Mouse (Mus musculus) heart, adult 9 months (tissue): Measurements from ENCODE around the gene Vmn1r32.

ENCODE experiments used
- DNase-seq, 2 experiments: peaks; one replicate each; pipeline ENCODE4 v3.0.0; 2022; ENCODE audit warnings: low spot score in 2 of 2

Gene Vmn1r32

GRCm38 (mm10) chr6:66559996-66560395 is at the start of gene Vmn1r32:
TSS of gene Vmn1r32 (minus strand) at chr6:66560096.
- no peak for DNase-seq

- DNase-seq = no peak
Measured at GRCm38 (mm10) chr6:66595804-66596203, 35.9 kb upstream of the Vmn1r32 start.

DNA sequence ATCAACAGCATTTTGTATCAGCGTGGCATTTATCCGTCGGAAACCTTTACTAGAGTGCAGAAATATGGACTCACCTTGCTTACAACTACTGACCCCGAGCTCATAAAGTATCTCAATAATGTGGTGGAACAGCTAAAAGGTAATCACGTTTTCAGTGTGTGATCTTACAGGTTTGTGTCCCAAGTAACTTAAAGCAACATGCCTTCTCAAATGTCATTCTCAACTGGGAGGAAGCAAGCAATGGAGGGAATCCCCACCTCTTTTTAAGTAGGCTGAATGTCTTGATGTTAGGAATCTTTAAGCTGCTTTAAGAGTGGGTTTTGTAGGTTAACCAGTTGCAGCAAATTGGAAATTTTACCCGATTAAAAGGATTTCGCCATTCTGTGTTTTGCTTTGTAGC is 23.9 kb downstream of the Vmn1r32 start:
- DNase-seq = no peak

DNA sequence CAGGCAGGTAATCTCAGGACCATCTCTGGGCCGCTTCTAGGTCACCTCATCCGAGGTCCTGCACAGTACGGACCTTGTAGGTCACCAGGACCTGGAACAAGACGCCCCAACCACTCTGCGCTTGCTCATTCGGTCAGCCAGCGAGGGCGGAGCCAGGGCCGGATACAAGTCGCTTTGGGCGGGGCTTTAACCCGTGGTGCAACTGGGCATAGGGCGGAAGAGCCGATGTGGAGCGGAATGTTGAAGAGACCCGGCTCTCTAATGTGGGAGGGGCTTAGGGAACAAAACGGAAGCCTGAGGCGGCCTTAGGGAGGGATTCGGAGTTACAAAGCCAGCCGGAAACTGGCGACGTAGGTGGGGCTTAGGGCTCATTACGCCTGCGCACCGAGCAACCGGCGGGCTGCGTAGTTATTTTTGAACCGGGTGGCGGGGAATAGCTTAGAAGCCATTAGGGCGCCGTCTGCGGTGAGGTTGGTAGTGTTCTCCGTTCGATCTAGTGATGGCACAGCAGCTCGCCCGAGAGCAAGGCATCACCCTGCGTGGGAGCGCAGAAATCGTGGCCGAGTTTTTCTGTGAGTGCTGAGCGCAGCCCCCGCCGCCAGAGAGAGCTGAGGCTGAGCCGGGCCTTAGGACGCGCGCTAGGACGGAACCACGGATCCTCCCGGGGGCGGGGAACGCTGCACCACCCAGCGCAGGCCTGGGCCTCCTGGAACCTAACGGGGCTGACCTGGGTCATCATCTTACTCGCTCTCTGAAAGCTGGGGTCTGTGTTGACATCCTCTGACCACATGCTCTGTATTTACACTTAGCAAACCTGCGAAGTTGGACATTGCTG is 24.7 kb downstream of the Vmn1r32 start, which contains the start of gene Mad2l1:
Gene Mad2l1 (plus strand): TSS at position 363 of the 835 bp plus-strand sequence.
- peak; percentile 99 for DNase-seq

DNA sequence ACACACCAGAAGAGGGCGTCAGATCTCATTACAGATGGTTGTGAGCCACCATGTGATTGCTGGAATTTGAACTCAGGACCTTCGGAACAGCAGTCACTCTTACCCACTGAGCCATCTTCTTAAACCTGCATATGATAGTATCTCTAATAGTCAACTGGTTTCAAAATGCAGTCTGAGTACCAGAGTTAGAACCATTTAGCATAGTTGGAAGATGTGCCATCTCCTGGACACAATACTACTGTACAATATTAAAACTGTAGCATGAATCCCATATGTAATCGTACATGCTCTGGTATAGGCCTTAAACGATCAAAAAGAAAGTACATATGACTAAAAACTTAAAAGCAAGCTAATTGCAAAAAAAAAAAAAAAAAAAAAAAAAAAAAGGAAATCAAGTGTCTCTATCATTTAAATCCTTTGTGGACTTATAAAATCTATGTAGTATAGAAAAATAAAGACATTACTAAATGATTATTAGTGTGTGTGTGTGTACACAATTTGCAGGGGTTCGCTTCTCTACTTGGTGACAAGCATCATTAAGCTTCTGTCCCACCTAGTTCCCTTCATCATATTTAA is 25.4 kb downstream of the Vmn1r32 start:
- peak in 1 of 2 experiments; percentile 2 for DNase-seq

DNA sequence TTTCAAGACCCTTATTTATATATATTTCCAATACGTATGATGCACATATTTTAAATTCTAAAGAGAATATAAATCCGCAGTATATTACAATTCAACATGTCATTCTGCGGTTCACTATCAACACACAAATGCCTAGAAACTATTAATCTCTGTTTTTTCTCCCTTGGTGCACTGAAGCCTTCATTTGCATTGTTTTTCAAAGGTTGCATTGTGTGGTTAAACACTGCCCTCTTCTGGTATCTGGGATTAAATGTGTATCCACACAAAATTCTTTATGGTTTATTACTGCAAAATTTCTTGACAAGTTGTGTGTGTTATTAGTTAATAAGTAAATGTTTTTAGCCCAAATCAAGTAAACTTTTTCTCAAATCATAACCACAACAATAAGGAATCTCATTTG is 26.7 kb downstream of the Vmn1r32 start:
- peak in 1 of 2 experiments; percentile 19 for DNase-seq

- no peak for DNase-seq
Measured at GRCm38 (mm10) chr6:66528386-66528785, 31.5 kb downstream of the Vmn1r32 start.

GRCm38 (mm10) chr6:66516368-66516767 is 43.5 kb downstream of the Vmn1r32 start:
- DNase-seq = no peak
